ENCODE assay signal across 21 mouse cellular contexts in the genomic region with DNA sequence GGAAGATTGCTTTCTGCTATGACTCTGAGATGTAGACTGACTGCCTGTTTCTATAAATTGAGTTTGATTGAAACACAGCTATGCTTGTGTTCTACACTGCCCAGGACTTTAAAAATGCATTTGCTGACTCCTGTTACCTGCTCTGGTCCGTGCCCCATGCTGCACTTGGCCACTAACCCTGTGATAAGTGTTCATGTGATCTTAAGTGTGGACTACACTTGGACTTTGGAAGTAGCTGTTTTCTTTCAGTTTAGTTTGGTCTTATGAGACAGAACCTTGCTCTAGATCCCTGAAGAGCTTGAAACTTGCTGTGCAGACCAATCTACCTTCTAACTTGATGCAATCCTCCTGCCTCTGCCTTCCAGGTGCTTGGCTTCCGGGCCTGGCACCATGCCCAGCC. TPM values are rescaled to one million over a fixed set of nuclear protein-coding genes. Genes with fewer than 3 reads are reported as not detected.
DNase-seq lines count a peak whose midpoint lies in the region; ATAC-seq lines count a peak whose summit lies in the region.
"Had no signal": no experiment of that assay in that cellular context is flagged by ENCODE, and none has a peak within 500 bp of the region (broad histone marks: within the 10 kb centered on the region; RNA-seq: fewer than 3 reads in every experiment).

No protein-coding gene starts in this region.

- H3K9ac ChIP-seq in kidney, embryonic 16.5 days (replicated peaks; ENCODE audit: low read length), result no peak overlapping the region
- no peak overlapping the region for H3K9ac ChIP-seq in kidney, embryonic 15.5 days
- H3K9ac ChIP-seq: embryonic facial prominence, embryonic 15.5 days; heart, embryonic 13.5 days had no signal

- no peak overlapping the region for H3K27ac ChIP-seq in kidney, embryonic 16.5 days (ENCODE audit: low read length)
- no peak overlapping the region for H3K27ac ChIP-seq in kidney, embryonic 15.5 days
- H3K27ac ChIP-seq: embryonic facial prominence, embryonic 15.5 days; forebrain, embryonic 10.5 days; gastrocnemius, adult 2 months had no signal

- no peak for ATAC-seq in kidney, embryonic 16.5 days (ENCODE audit: low FRiP score, low TSS enrichment)
- ATAC-seq in kidney, embryonic 15.5 days (replicated peaks; ENCODE audit: low FRiP score), result no peak
- ATAC-seq: forebrain, embryonic 14.5 days had no signal

- no peak overlapping the region for H3K4me3 ChIP-seq in kidney, embryonic 16.5 days (ENCODE audit: low read length)
- H3K4me3 ChIP-seq in kidney, embryonic 15.5 days (replicated peaks), result no peak overlapping the region
- H3K4me3 ChIP-seq: embryonic facial prominence, embryonic 15.5 days; erythroblast, embryonic 14.5 days; forebrain, embryonic 10.5 days; gastrocnemius, adult 2 months; heart, embryonic 13.5 days had no signal

- peaks cover 5% of the 10 kb centered on the region for H3K4me1 ChIP-seq in kidney, embryonic 16.5 days (ENCODE audit: insufficient read depth, low read length)
- H3K4me1 ChIP-seq in kidney, embryonic 15.5 days, result peaks cover 10% of the 10 kb centered on the region

- no peaks in the 10 kb centered on the region for H3K27me3 ChIP-seq in kidney, embryonic 16.5 days (ENCODE audit: insufficient read depth, low read length)
- H3K27me3 ChIP-seq in kidney, embryonic 15.5 days, result no peaks in the 10 kb centered on the region
- H3K27me3 ChIP-seq: embryonic facial prominence, embryonic 15.5 days; heart, embryonic 13.5 days had no signal

- peaks cover 17% of the 10 kb centered on the region for H3K36me3 ChIP-seq in kidney, embryonic 16.5 days (ENCODE audit: insufficient read depth, low read length)
- H3K36me3 ChIP-seq in kidney, embryonic 15.5 days, result peaks cover 37% of the 10 kb centered on the region

- H3K4me2 ChIP-seq in kidney, embryonic 16.5 days (replicated peaks; ENCODE audit: low read depth, low read length), result no peak overlapping the region
- H3K4me2 ChIP-seq in kidney, embryonic 15.5 days, result no peak overlapping the region
- H3K4me2 ChIP-seq: embryonic facial prominence, embryonic 15.5 days; heart, embryonic 13.5 days had no signal

- DNase-seq in kidney, adult 11 months, result peak; percentile 66
- DNase-seq in kidney, adult 9 months, result peak; percentile 81
- DNase-seq in kidney, postnatal 36 days, result peak; percentile 55 to 77
- no peak for DNase-seq in left cerebral cortex, adult 8-10 months (ENCODE audit: low spot score in 2 of 2)
- DNase-seq in heart, adult 8-10 months (ENCODE audit: low spot score), result no peak
- DNase-seq: adrenal gland, postnatal 10 days; cerebellum, adult 11 months; cerebellum, adult 8-10 months; cerebellum, postnatal 14 days; embryo, embryonic 11 days; gastrocnemius, adult 2 months; gastrocnemius, postnatal 25 days; heart, postnatal 36 days had no signal

- WGBS in kidney, embryonic 16.5 days, result 87% methylated on average over 2 of the region's 2 CpGs
- WGBS in kidney, embryonic 15.5 days, result 90% methylated on average over 2 of the region's 2 CpGs

- H3K9me3 ChIP-seq in kidney, embryonic 16.5 days (ENCODE audit: low read length), result no peaks in the 10 kb centered on the region
- H3K9me3 ChIP-seq in kidney, embryonic 15.5 days (replicated peaks), result no peaks in the 10 kb centered on the region
- H3K9me3 ChIP-seq: embryonic facial prominence, embryonic 15.5 days; forebrain, embryonic 10.5 days; heart, embryonic 13.5 days had no signal

RNA-seq across cellular contexts. Expression of a gene that starts 3.9 kb away (rescaled TPM):
- 89.1 and 89.4 TPM in 2 replicates for polyA plus RNA-seq in kidney, embryonic 16.5 days (2015; fragmentation: Nextera tagmentation; extraction: Ambion mirVana)
- polyA plus RNA-seq in kidney, embryonic 15.5 days (2015; fragmentation: Nextera tagmentation; extraction: Ambion mirVana), result 70.1 and 71.8 TPM in 2 replicates
- 10 to 100 TPM; 33.5 to 54.6 (median 51.0) TPM for total RNA-seq in left cerebral cortex, adult 8-10 months (2022)
- 10 to 100 TPM; 29.8 to 40.8 (median 34.6) TPM for total RNA-seq in heart, adult 8-10 months (2022)

RNA-seq across cellular contexts. Expression of a gene that starts 21.8 kb away (rescaled TPM):
- polyA plus RNA-seq in kidney, embryonic 16.5 days (2015; fragmentation: Nextera tagmentation; extraction: Ambion mirVana), result 86.5 and 93.2 TPM in 2 replicates
- polyA plus RNA-seq in kidney, embryonic 15.5 days (2015; fragmentation: Nextera tagmentation; extraction: Ambion mirVana), result 77.2 and 80.2 TPM in 2 replicates
- total RNA-seq in left cerebral cortex, adult 8-10 months (2022), result 10 to 100 TPM; 35.7 to 39.3 (median 37.6) TPM
- 10 to 100 TPM; 83.3 to 91.3 (median 85.0) TPM for total RNA-seq in heart, adult 8-10 months (2022)

RNA-seq across cellular contexts. Expression of a gene that starts 29.2 kb away (rescaled TPM):
- polyA plus RNA-seq in kidney, embryonic 16.5 days (2015; fragmentation: Nextera tagmentation; extraction: Ambion mirVana), result 1.0 and 1.1 TPM in 2 replicates
- polyA plus RNA-seq in kidney, embryonic 15.5 days (2015; fragmentation: Nextera tagmentation; extraction: Ambion mirVana), result 0.64 and 0.95 TPM in 2 replicates
- under 1 TPM; 0.13 to 0.74 (median 0.40) TPM for total RNA-seq in left cerebral cortex, adult 8-10 months (2022)
- total RNA-seq in heart, adult 8-10 months (2022), result under 1 TPM; 0.22 to 0.57 (median 0.36) TPM
- polyA plus RNA-seq: C2C12; erythroblast, embryonic 14.5 days had no signal

RNA-seq across cellular contexts. Expression of a gene that starts 39.1 kb away (rescaled TPM):
- polyA plus RNA-seq in kidney, embryonic 16.5 days (2015; fragmentation: Nextera tagmentation; extraction: Ambion mirVana), result 40.6 and 40.7 TPM in 2 replicates
- 35.2 and 36.7 TPM in 2 replicates for polyA plus RNA-seq in kidney, embryonic 15.5 days (2015; fragmentation: Nextera tagmentation; extraction: Ambion mirVana)
- 10 to 100 TPM; 21.7 to 26.5 (median 23.4) TPM for total RNA-seq in left cerebral cortex, adult 8-10 months (2022)
- 1 to 10 TPM; 1.2 to 3.2 (median 1.6) TPM for total RNA-seq in heart, adult 8-10 months (2022)

RNA-seq across cellular contexts. Expression of a gene that starts 48.0 kb away (rescaled TPM):
- 143 and 147 TPM in 2 replicates for polyA plus RNA-seq in kidney, embryonic 16.5 days (2015; fragmentation: Nextera tagmentation; extraction: Ambion mirVana)
- 120 and 131 TPM in 2 replicates for polyA plus RNA-seq in kidney, embryonic 15.5 days (2015; fragmentation: Nextera tagmentation; extraction: Ambion mirVana)
- 10 to 100 TPM; 77.5 to 92.7 (median 82.3) TPM for total RNA-seq in left cerebral cortex, adult 8-10 months (2022)
- total RNA-seq in heart, adult 8-10 months (2022), result 10 to 100 TPM; 32.5 to 38.4 (median 35.9) TPM

Comparison
In these comparisons a context has a peak if more than half of its experiments do, and no peak if none do; other contexts are left out.
1. DNase-seq: peak in kidney, adult 11 months (single experiment), kidney, adult 9 months (single experiment) and kidney, postnatal 36 days (2 of 2); none in left cerebral cortex, adult 8-10 months (0 of 2) and heart, adult 8-10 months (single experiment).